Mouse (Mus musculus) E14TG2a.4 (cell line): ENCODE results near the gene Mrps33.
A peak's percentile ranks its signal among the peaks of the same experiment; 100 is the strongest.

Source experiments
- H3K27me3 ChIP-seq: 2 replicates; pipeline ENCODE4 v1.6.1; 2014; ENCODE audit warnings: low read length, control low read depth; ENCODE audit not compliant: insufficient read depth
- H3K36me3 ChIP-seq: 2 replicates; pipeline ENCODE4 v1.6.1; 2014; ENCODE audit warnings: low read length, control low read depth; ENCODE audit not compliant: insufficient read depth
- H3K4me1 ChIP-seq: replicated peaks from 2 replicates; pipeline ENCODE4 v1.6.1; 2014; ENCODE audit warnings: low read depth, low read length, control low read depth
- H3K4me3 ChIP-seq: replicated peaks from 2 replicates; pipeline ENCODE4 v1.5.1; 2014; ENCODE audit warnings: mild to moderate bottlenecking, low read length
- H3K9me3 ChIP-seq: 2 replicates; pipeline ENCODE4 v1.6.1; 2014; ENCODE audit warnings: low read length, control low read depth
- CTCF ChIP-seq: conservative IDR thresholded peaks from 2 replicates; pipeline ENCODE4 v1.5.1; 2014; ENCODE audit warnings: low read length
- NANOG ChIP-seq: IDR thresholded peaks from 2 replicates; pipeline ENCODE4 v1.6.1; 2014; ENCODE audit warnings: borderline replicate concordance, low read length, mixed read lengths
- POU5F1 ChIP-seq: IDR thresholded peaks from 2 replicates; pipeline ENCODE4 v1.6.1; 2014; ENCODE audit warnings: low read length, borderline replicate concordance

Gene Mrps33

GRCm38 (mm10) chr6:39783521-39783920 is 27.3 kb downstream of the Mrps33 start:
- no peaks in the 10 kb centered on the region for H3K9me3 ChIP-seq
- H3K36me3 ChIP-seq = no peaks in the 10 kb centered on the region
- peaks cover 46% of the 10 kb centered on the region for H3K4me1 ChIP-seq
- TF ChIP-seq NANOG = no peak
- TF ChIP-seq CTCF = no peak
- no peak for TF ChIP-seq POU5F1
- no peak overlapping the region for H3K4me3 ChIP-seq
- H3K27me3 ChIP-seq = no peaks in the 10 kb centered on the region

GRCm38 (mm10) chr6:39782618-39783017 is 28.2 kb downstream of the Mrps33 start:
- H3K4me1 ChIP-seq = peaks cover 48% of the 10 kb centered on the region
- no peak for TF ChIP-seq NANOG
- peak; percentile 63 for TF ChIP-seq CTCF

GRCm38 (mm10) chr6:39781766-39782530 is 28.8 kb downstream of the Mrps33 start:
- Histone ChIP-seq H3K36me3 (no peaks in the 10 kb centered on the region), H3K27me3 (no peaks in the 10 kb centered on the region), H3K9me3 (no peaks in the 10 kb centered on the region), H3K4me3 (peak overlapping the region; percentile 59), H3K4me1 (peaks cover 43% of the 10 kb centered on the region)
- 0 out of 2 replicates have a peak, but pooled peaks have one; percentile 6 for TF ChIP-seq CTCF
- TF ChIP-seq POU5F1 = no peak

More at GRCm38 (mm10) chr6:39782618-39783017, 28.2 kb downstream of the Mrps33 start:
- 0 out of 2 replicates have a peak overlapping the region, but pooled peaks have one; percentile 59 for H3K4me3 ChIP-seq
- H3K36me3 ChIP-seq = no peaks in the 10 kb centered on the region
- no peaks in the 10 kb centered on the region for H3K27me3 ChIP-seq
- no peaks in the 10 kb centered on the region for H3K9me3 ChIP-seq

GRCm38 (mm10) chr6:39780857-39781666 is 29.7 kb downstream of the Mrps33 start:
- no peaks in the 10 kb centered on the region for H3K36me3 ChIP-seq
- no peaks in the 10 kb centered on the region for H3K27me3 ChIP-seq
- no peaks in the 10 kb centered on the region for H3K9me3 ChIP-seq
- TF ChIP-seq CTCF = no peak
- no peak for TF ChIP-seq NANOG
- TF ChIP-seq POU5F1 = no peak
- H3K4me3 ChIP-seq = peak overlapping the region; percentile 59
- peaks cover 43% of the 10 kb centered on the region for H3K4me1 ChIP-seq

GRCm38 (mm10) chr6:39778506-39778905 is 32.3 kb downstream of the Mrps33 start:
- Histone ChIP-seq H3K36me3 (no peaks in the 10 kb centered on the region), H3K27me3 (no peaks in the 10 kb centered on the region), H3K4me3 (no peak overlapping the region), H3K9me3 (no peaks in the 10 kb centered on the region), H3K4me1 (peaks cover 43% of the 10 kb centered on the region)
- TF ChIP-seq NANOG (no peak), POU5F1 (no peak), CTCF (no peak)

GRCm38 (mm10) chr6:39776275-39776674 is 34.5 kb downstream of the Mrps33 start:
- Histone ChIP-seq H3K4me3 (no peak overlapping the region), H3K9me3 (no peaks in the 10 kb centered on the region), H3K36me3 (no peaks in the 10 kb centered on the region), H3K4me1 (peaks cover 29% of the 10 kb centered on the region), H3K27me3 (no peaks in the 10 kb centered on the region; the same call in 1 of the 2 replicates)
- TF ChIP-seq NANOG = no peak
- no peak for TF ChIP-seq POU5F1
- TF ChIP-seq CTCF = no peak

GRCm38 (mm10) chr6:39775029-39775428 is 35.8 kb downstream of the Mrps33 start:
- TF ChIP-seq POU5F1 (no peak), NANOG (no peak), CTCF (no peak)
- Histone ChIP-seq H3K9me3 (no peaks in the 10 kb centered on the region), H3K36me3 (no peaks in the 10 kb centered on the region), H3K4me1 (peaks cover 22% of the 10 kb centered on the region), H3K4me3 (no peak overlapping the region), H3K27me3 (no peaks in the 10 kb centered on the region; the same call in 1 of the 2 replicates)

- H3K9me3 ChIP-seq = peaks cover 18% of the 10 kb centered on the region
- no peak for TF ChIP-seq NANOG
- no peak for TF ChIP-seq CTCF
- no peak for TF ChIP-seq POU5F1
- no peak overlapping the region for H3K4me3 ChIP-seq
- H3K4me1 ChIP-seq = peaks cover 12% of the 10 kb centered on the region
- H3K36me3 ChIP-seq = no peaks in the 10 kb centered on the region
- peaks cover 2% of the 10 kb centered on the region; the same call in 1 of the 2 replicates for H3K27me3 ChIP-seq
These were observed 53.6 kb downstream of the Mrps33 start for GRCm38 (mm10) chr6:39757229-39757628.
